Mouse (Mus musculus) telencephalon, adult 2 months (tissue): Measurements from ENCODE around the gene Phf11b.
"Not testable (repeated sequence)": the region's sequence is repeated elsewhere in the genome, so short reads cannot be mapped to it uniquely, and the experiment has no call there.

Experiments
- DNase-seq: peaks from one replicate; pipeline ENCODE4 v3.0.0-alpha.2; 2011; ENCODE audit warnings: low read depth, low spot score

Gene Phf11b

GRCm38 (mm10) chr14:59341189-59341588 is at the start of gene Phf11b:
TSS of gene Phf11b (minus strand) at chr14:59341351.
- DNase-seq: not testable (repeated sequence)

- not testable (repeated sequence) for DNase-seq
Measured at GRCm38 (mm10) chr14:59390181-59390580, 49.0 kb upstream of the Phf11b start.

- DNase-seq: no peak
Measured at GRCm38 (mm10) chr14:59389532-59389931, 48.4 kb upstream of the Phf11b start.

GRCm38 (mm10) chr14:59370348-59371068 is 29.4 kb upstream of the Phf11b start:
- DNase-seq: no peak

- DNase-seq: no peak
Measured at GRCm38 (mm10) chr14:59366386-59367105, 25.4 kb upstream of the Phf11b start.

- peak; percentile 33 for DNase-seq
Measured at GRCm38 (mm10) chr14:59365244-59365644, 24.1 kb upstream of the Phf11b start, which contains the start of gene Phf11d. TSS of gene Phf11d (minus strand) at chr14:59365470.

GRCm38 (mm10) chr14:59339541-59339940 is 1.6 kb downstream of the Phf11b start:
- DNase-seq: no peak

- not testable (repeated sequence) for DNase-seq
Measured at GRCm38 (mm10) chr14:59336056-59336455, 5.1 kb downstream of the Phf11b start.

- DNase-seq: peak; percentile 2
Measured at GRCm38 (mm10) chr14:59330499-59330898, 10.7 kb downstream of the Phf11b start.

GRCm38 (mm10) chr14:59319970-59320369 is 21.2 kb downstream of the Phf11b start:
- not testable (repeated sequence) for DNase-seq

GRCm38 (mm10) chr14:59319036-59319435 is 22.1 kb downstream of the Phf11b start:
- not testable (repeated sequence) for DNase-seq

GRCm38 (mm10) chr14:59297391-59297790 is 43.8 kb downstream of the Phf11b start, which contains the start of gene Phf11a:
TSS of gene Phf11a (minus strand) at chr14:59297522.
- not testable (repeated sequence) for DNase-seq

- DNase-seq: not testable (repeated sequence)
Measured at GRCm38 (mm10) chr14:59291769-59292168, 49.4 kb downstream of the Phf11b start.

GRCm38 (mm10) chr14:59274961-59275360 is 66.2 kb downstream of the Phf11b start:
- DNase-seq: not testable (repeated sequence)
